Mouse (Mus musculus): Measurements from ENCODE around the gene Hsf2bp. TPM values are rescaled to one million over a fixed set of nuclear protein-coding genes. Genes with fewer than 3 reads are reported as not detected.

Gene Hsf2bp
- polyA plus RNA-seq, 1 experiment from 2014 or later: 0.34 TPM

DNA sequence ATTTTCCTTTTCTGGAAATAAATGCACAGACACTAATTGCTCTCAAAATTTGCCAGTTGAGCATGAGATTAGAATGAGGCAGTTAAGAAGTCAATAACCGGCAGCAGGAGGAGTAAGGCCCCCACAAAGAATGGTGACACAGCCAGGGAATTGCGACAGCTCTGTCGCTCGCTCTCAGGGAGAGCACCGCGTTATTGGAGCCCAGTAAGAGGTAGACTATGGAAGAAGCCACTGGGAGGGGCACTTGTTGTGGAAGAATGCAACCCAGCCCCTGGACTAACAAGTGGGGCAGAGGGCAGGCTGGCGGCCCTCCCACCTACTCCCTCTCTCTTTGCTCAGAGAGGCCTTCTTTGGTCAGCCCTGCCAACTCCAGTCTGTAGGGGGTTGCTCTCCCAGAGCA is 4.5 kb downstream of the Hsf2bp start:
- no peak overlapping the region for H3K4me2 ChIP-seq
- no peaks in the 10 kb centered on the region for H3K9me3 ChIP-seq
- no peak for ATAC-seq (ENCODE audit: insufficient number of reproducible peaks, insufficient read depth, low FRiP score, low TSS enrichment, low read depth)
- H3K9ac ChIP-seq (replicated peaks): no peak overlapping the region
- H3K36me3 ChIP-seq: no peaks in the 10 kb centered on the region
- peaks cover 4% of the 10 kb centered on the region for H3K4me1 ChIP-seq (replicated peaks)
- 52% methylated on average over 7 of the region's 7 CpGs for WGBS
- no peak overlapping the region for H3K4me3 ChIP-seq (replicated peaks)
- H3K27me3 ChIP-seq: no peaks in the 10 kb centered on the region
- H3K27ac ChIP-seq: no peak overlapping the region

- Histone ChIP-seq H3K4me3 (replicated peaks) (no peak overlapping the region), H3K9me3 (no peaks in the 10 kb centered on the region), H3K4me2 (no peak overlapping the region), H3K36me3 (no peaks in the 10 kb centered on the region), H3K27ac (no peak overlapping the region), H3K27me3 (no peaks in the 10 kb centered on the region), H3K9ac (replicated peaks) (no peak overlapping the region), H3K4me1 (replicated peaks) (peaks cover 15% of the 10 kb centered on the region)
- no peak for ATAC-seq (ENCODE audit: insufficient number of reproducible peaks, insufficient read depth, low FRiP score, low TSS enrichment, low read depth)
- WGBS: 85% methylated on average over 3 of the region's 3 CpGs
Measured at GRCm38 (mm10) chr17:32028301-32028700, 7.8 kb downstream of the Hsf2bp start.

- Histone ChIP-seq H3K4me3 (replicated peaks) (no peak overlapping the region), H3K4me2 (no peak overlapping the region), H3K9ac (replicated peaks) (no peak overlapping the region), H3K4me1 (replicated peaks) (peaks cover 15% of the 10 kb centered on the region), H3K27ac (no peak overlapping the region), H3K9me3 (no peaks in the 10 kb centered on the region), H3K36me3 (no peaks in the 10 kb centered on the region), H3K27me3 (no peaks in the 10 kb centered on the region)
- 30% methylated on average over 3 of the region's 3 CpGs for WGBS
- ATAC-seq (ENCODE audit: insufficient number of reproducible peaks, insufficient read depth, low FRiP score, low TSS enrichment, low read depth): no peak
Measured at GRCm38 (mm10) chr17:32027666-32028065, 8.5 kb downstream of the Hsf2bp start.

DNA sequence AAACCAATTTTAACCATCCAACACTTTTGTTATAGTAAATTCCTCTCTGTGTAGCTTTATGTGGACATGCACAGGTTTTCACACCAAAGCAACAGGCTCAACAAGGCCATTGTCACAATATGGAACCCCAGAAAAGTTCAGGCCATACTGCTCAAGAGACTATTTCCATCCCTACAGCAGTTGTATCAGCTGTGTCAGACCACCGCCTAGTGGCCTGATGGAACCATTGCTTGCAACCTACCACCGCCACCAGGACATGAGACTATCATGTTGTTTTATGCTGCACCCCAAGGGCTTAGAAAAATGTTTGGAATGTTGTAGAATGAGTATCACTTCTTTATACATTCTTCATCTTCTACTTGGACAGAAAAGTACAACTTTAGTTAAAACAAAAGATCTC is 10.8 kb downstream of the Hsf2bp start:
- no peak for ATAC-seq (ENCODE audit: insufficient number of reproducible peaks, insufficient read depth, low FRiP score, low TSS enrichment, low read depth)

GRCm38 (mm10) chr17:32024671-32025073 is 11.5 kb downstream of the Hsf2bp start:
- H3K9ac ChIP-seq (replicated peaks): no peak overlapping the region
- H3K27me3 ChIP-seq: no peaks in the 10 kb centered on the region
- 52% methylated on average over 5 of the region's 5 CpGs for WGBS
- ATAC-seq (ENCODE audit: insufficient number of reproducible peaks, insufficient read depth, low FRiP score, low TSS enrichment, low read depth): no peak
- no peaks in the 10 kb centered on the region for H3K36me3 ChIP-seq
- H3K4me3 ChIP-seq (replicated peaks): no peak overlapping the region
- H3K4me1 ChIP-seq (replicated peaks): peaks cover 15% of the 10 kb centered on the region
- no peaks in the 10 kb centered on the region for H3K9me3 ChIP-seq
- peak overlapping the region; percentile 26; the same call in 1 of the 2 replicates for H3K27ac ChIP-seq
- no peak overlapping the region for H3K4me2 ChIP-seq

More for the DNA sequence above, 10.8 kb downstream of the Hsf2bp start:
- H3K9ac ChIP-seq (replicated peaks): no peak overlapping the region
- H3K36me3 ChIP-seq: no peaks in the 10 kb centered on the region
- 9% methylated on average over 2 of the region's 2 CpGs for WGBS
- no peaks in the 10 kb centered on the region for H3K27me3 ChIP-seq
- H3K9me3 ChIP-seq: no peaks in the 10 kb centered on the region
- no peak overlapping the region for H3K4me3 ChIP-seq (replicated peaks)
- H3K4me2 ChIP-seq: no peak overlapping the region
- H3K4me1 ChIP-seq (replicated peaks): peaks cover 15% of the 10 kb centered on the region
- no peak overlapping the region for H3K27ac ChIP-seq

DNA sequence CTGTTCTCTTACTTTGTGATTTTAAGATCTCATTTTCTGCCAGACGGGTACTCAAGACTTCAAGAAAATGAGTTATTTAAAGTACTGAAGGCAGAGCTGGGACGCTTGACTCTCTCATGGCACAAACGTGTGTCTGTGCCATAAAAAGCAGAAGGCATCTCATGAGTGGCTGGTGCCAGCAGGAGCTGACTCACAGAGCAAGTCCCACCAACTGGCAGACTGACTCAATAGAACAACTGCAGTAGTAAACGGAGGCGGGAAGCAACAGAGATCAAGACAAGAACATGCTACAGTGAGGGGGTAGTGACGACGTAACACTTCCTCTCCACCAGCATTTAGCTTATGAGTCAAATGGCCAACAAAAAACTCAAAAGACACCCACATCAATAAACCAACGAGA is 13.1 kb downstream of the Hsf2bp start:
- Histone ChIP-seq H3K4me2 (no peak overlapping the region), H3K4me1 (replicated peaks) (peaks cover 15% of the 10 kb centered on the region), H3K9me3 (no peaks in the 10 kb centered on the region), H3K4me3 (replicated peaks) (no peak overlapping the region), H3K36me3 (no peaks in the 10 kb centered on the region), H3K9ac (replicated peaks) (no peak overlapping the region), H3K27me3 (no peaks in the 10 kb centered on the region), H3K27ac (no peak overlapping the region)
- WGBS: 70% methylated on average over 8 of the region's 8 CpGs
- ATAC-seq (ENCODE audit: insufficient number of reproducible peaks, insufficient read depth, low FRiP score, low TSS enrichment, low read depth): no peak

DNA sequence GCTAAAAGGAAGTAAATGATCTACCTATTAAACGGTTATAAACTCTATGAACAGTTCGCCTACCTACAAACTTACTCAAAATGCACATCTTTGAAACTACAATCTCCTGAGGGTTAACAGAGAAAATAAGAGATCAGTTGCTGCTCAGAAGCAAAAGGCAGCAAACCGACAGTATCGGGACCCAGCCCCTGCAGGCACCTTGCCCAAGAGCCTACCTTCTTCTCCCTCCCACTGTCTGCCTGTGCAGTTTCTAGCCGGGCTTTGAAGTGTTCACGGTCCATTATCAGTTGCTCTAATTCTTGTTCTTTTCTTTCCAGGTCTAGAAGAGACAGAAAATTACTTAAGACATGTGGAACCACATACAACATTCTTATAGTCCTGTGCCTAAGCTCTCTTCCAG is 13.6 kb downstream of the Hsf2bp start:
- ATAC-seq (ENCODE audit: insufficient number of reproducible peaks, insufficient read depth, low FRiP score, low TSS enrichment, low read depth): no peak
- no peaks in the 10 kb centered on the region for H3K36me3 ChIP-seq
- H3K9me3 ChIP-seq: no peaks in the 10 kb centered on the region
- no peak overlapping the region for H3K9ac ChIP-seq (replicated peaks)
- no peak overlapping the region for H3K4me3 ChIP-seq (replicated peaks)
- no peak overlapping the region for H3K27ac ChIP-seq
- WGBS: 67% methylated on average over 6 of the region's 6 CpGs
- no peak overlapping the region for H3K4me2 ChIP-seq
- H3K27me3 ChIP-seq: no peaks in the 10 kb centered on the region
- H3K4me1 ChIP-seq (replicated peaks): peaks cover 15% of the 10 kb centered on the region

DNA sequence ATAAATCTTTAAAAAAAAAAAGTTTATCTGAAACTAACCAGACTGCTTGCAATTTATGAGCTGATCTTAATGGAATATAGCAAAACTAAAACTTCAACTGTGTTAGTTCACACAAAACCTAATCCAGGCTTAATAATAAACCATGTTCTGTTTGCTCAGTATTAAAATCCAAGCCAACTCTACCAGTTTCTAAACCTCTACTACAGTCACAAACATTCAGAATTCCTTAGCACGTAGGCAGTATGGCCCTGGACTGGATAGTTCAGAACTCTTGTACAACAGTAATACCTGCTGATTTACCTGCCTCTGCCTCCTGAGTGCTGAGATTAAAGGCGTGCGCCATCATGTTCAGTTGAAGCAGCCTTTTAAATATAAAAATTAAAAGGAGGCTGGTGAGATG is 14.2 kb downstream of the Hsf2bp start:
- Histone ChIP-seq H3K4me1 (replicated peaks) (peaks cover 15% of the 10 kb centered on the region), H3K9ac (replicated peaks) (no peak overlapping the region), H3K4me3 (replicated peaks) (no peak overlapping the region), H3K9me3 (no peaks in the 10 kb centered on the region), H3K27ac (no peak overlapping the region), H3K4me2 (no peak overlapping the region), H3K27me3 (no peaks in the 10 kb centered on the region), H3K36me3 (no peaks in the 10 kb centered on the region)
- 88% methylated on average over 3 of the region's 3 CpGs for WGBS
- ATAC-seq (ENCODE audit: insufficient number of reproducible peaks, insufficient read depth, low FRiP score, low TSS enrichment, low read depth): no peak

- WGBS: 86% methylated on average over 5 of the region's 5 CpGs
- Histone ChIP-seq H3K27ac (no peak overlapping the region), H3K4me2 (no peak overlapping the region), H3K9me3 (no peaks in the 10 kb centered on the region), H3K4me3 (replicated peaks) (no peak overlapping the region), H3K9ac (replicated peaks) (no peak overlapping the region), H3K4me1 (replicated peaks) (no peaks in the 10 kb centered on the region), H3K36me3 (no peaks in the 10 kb centered on the region), H3K27me3 (no peaks in the 10 kb centered on the region)
- no peak for ATAC-seq (ENCODE audit: insufficient number of reproducible peaks, insufficient read depth, low FRiP score, low TSS enrichment, low read depth)
Measured at GRCm38 (mm10) chr17:32018127-32018894, 17.8 kb downstream of the Hsf2bp start.

GRCm38 (mm10) chr17:32016481-32016880 is 19.7 kb downstream of the Hsf2bp start:
- no peak overlapping the region for H3K27ac ChIP-seq
- H3K4me3 ChIP-seq (replicated peaks): no peak overlapping the region
- H3K4me1 ChIP-seq (replicated peaks): 0 out of 2 replicates have a peak, but pooled peaks cover 3% of the 10 kb centered on the region
- H3K36me3 ChIP-seq: no peaks in the 10 kb centered on the region
- 90% methylated on average over 8 of the region's 8 CpGs for WGBS
- no peaks in the 10 kb centered on the region for H3K9me3 ChIP-seq
- H3K9ac ChIP-seq (replicated peaks): no peak overlapping the region
- no peak for ATAC-seq (ENCODE audit: insufficient number of reproducible peaks, insufficient read depth, low FRiP score, low TSS enrichment, low read depth)
- no peaks in the 10 kb centered on the region for H3K27me3 ChIP-seq
- H3K4me2 ChIP-seq: no peak overlapping the region

GRCm38 (mm10) chr17:32013659-32014058 is 22.5 kb downstream of the Hsf2bp start:
- H3K9ac ChIP-seq (replicated peaks): no peak overlapping the region
- ATAC-seq (ENCODE audit: insufficient number of reproducible peaks, insufficient read depth, low FRiP score, low TSS enrichment, low read depth): no peak
- no peak overlapping the region for H3K4me3 ChIP-seq (replicated peaks)
- H3K9me3 ChIP-seq: no peaks in the 10 kb centered on the region
- H3K27me3 ChIP-seq: no peaks in the 10 kb centered on the region
- 0 out of 2 replicates have a peak, but pooled peaks cover 3% of the 10 kb centered on the region for H3K4me1 ChIP-seq (replicated peaks)
- H3K36me3 ChIP-seq: no peaks in the 10 kb centered on the region
- H3K4me2 ChIP-seq: no peak overlapping the region
- no peak overlapping the region for H3K27ac ChIP-seq

- Histone ChIP-seq H3K36me3 (no peaks in the 10 kb centered on the region), H3K4me2 (no peak overlapping the region), H3K4me1 (replicated peaks) (0 out of 2 replicates have a peak, but pooled peaks cover 3% of the 10 kb centered on the region), H3K9ac (replicated peaks) (no peak overlapping the region), H3K4me3 (replicated peaks) (no peak overlapping the region), H3K27ac (no peak overlapping the region), H3K27me3 (no peaks in the 10 kb centered on the region), H3K9me3 (no peaks in the 10 kb centered on the region)
- 56% methylated on average over 3 of the region's 3 CpGs for WGBS
- no peak for ATAC-seq (ENCODE audit: insufficient number of reproducible peaks, insufficient read depth, low FRiP score, low TSS enrichment, low read depth)
Measured at GRCm38 (mm10) chr17:32012254-32012653, 23.9 kb downstream of the Hsf2bp start.

Measured in limb, embryonic 12.5 days (tissue).